Mouse (Mus musculus) neural tube, embryonic 11.5 days (tissue): ENCODE measurements around the gene Ccnb1. TPM values are rescaled to one million over a fixed set of nuclear protein-coding genes. Genes with fewer than 3 reads are reported as not detected.

Experiments used
- ATAC-seq: fragments of 200-750 bp; cut with Nextera tagmentation; 2 replicates; pipeline ENCODE4 v1.8.0; 2017; ENCODE audit warnings: moderate number of reproducible peaks, mild to moderate bottlenecking, moderate TSS enrichment, moderate library complexity; ENCODE audit not compliant: insufficient read depth, low FRiP score, low TSS enrichment
- DNase-seq: peaks from one replicate; pipeline ENCODE4 v3.0.0-alpha.2; 2015; ENCODE audit warnings: low spot score
- H3K27ac ChIP-seq: fragments of 300-500 bp; sonication (generic); 2 replicates; pipeline ENCODE4 v1.5.1; 2014; ENCODE audit warnings: low read depth, mild to moderate bottlenecking, low read length
- H3K27me3 ChIP-seq: fragments of 300-500 bp; sonication (generic); 2 replicates; pipeline ENCODE4 v1.6.1; 2014; ENCODE audit warnings: mild to moderate bottlenecking, low read length, mixed read lengths; ENCODE audit not compliant: control insufficient read depth, insufficient read depth
- H3K36me3 ChIP-seq: fragments of 300-500 bp; sonication (generic); 2 replicates; pipeline ENCODE4 v1.6.1; 2014; ENCODE audit warnings: mild to moderate bottlenecking, low read length, moderate library complexity, mixed read lengths; ENCODE audit not compliant: control insufficient read depth, insufficient read depth
- H3K4me1 ChIP-seq: fragments of 300-500 bp; sonication (generic); 2 replicates; pipeline ENCODE4 v1.6.1; 2014; ENCODE audit warnings: low read length, mixed read lengths; ENCODE audit not compliant: control insufficient read depth, insufficient read depth
- H3K4me2 ChIP-seq: fragments of 300-500 bp; sonication (generic); 2 replicates; pipeline ENCODE4 v1.6.1; 2014; ENCODE audit warnings: low read depth, mild to moderate bottlenecking, moderate library complexity
- H3K4me3 ChIP-seq: fragments of 300-500 bp; sonication (generic); 2 replicates; pipeline ENCODE4 v1.5.1; 2014; ENCODE audit warnings: low read depth, low read length
- H3K9ac ChIP-seq: fragments of 300-500 bp; sonication (generic); 2 replicates; pipeline ENCODE4 v1.6.1; 2014; ENCODE audit warnings: mild to moderate bottlenecking, low read length
- H3K9me3 ChIP-seq: fragments of 300-500 bp; sonication (generic); 2 replicates; pipeline ENCODE4 v1.6.1; 2016; ENCODE audit warnings: low read length; ENCODE audit not compliant: control insufficient read depth
- WGBS: fragments of 180-500 bp; shearing (Covaris S2); extraction: QIAGEN DNeasy Blood & Tissue Kit; methylation state at CpG from one replicate; pipeline ENCODE4 v1.1.7; 2014; 5-methylcytosine and 5-hydroxymethylcytosine counted together
- polyA plus RNA-seq: library from polyadenylated mRNA; unstranded; fragments of >200 nt; fragmentation: Nextera tagmentation; extraction: Ambion mirVana; gene quantifications from 2 replicates; pipeline ENCODE4 v1.2.1, GENCODE M21; 2014

The Ccnb1 gene
- polyA plus RNA-seq, 1 experiment from 2014 or later: 343 TPM

DNA sequence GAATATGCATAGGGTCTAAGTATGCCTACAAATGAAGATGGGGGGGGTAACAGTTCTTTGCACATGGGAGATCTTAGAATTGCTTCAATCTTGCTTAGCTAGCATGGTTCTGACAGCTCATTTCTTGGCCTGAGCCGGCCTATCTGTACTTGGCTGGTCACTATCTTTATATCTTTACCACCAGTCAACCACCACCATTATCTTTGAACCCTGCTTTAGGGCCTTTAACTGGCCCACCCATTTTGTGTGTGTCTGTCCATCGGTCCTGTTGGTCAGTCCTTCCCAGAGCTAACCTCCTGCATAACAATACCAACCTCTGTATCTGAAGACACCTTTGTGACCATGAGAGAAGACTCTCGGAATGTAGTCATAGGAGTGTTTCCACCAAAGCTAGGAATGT is 35.0 kb downstream of the Ccnb1 start:
- Histone ChIP-seq H3K9ac (no peak overlapping the region), H3K27ac (no peak overlapping the region), H3K9me3 (no peaks in the 10 kb centered on the region), H3K4me2 (no peak overlapping the region), H3K27me3 (no peaks in the 10 kb centered on the region), H3K4me3 (no peak overlapping the region), H3K4me1 (no peaks in the 10 kb centered on the region), H3K36me3 (no peaks in the 10 kb centered on the region)
- WGBS: 75% methylated on average over 3 of the region's 3 CpGs
- ATAC-seq (no peak), DNase-seq (no peak)

DNA sequence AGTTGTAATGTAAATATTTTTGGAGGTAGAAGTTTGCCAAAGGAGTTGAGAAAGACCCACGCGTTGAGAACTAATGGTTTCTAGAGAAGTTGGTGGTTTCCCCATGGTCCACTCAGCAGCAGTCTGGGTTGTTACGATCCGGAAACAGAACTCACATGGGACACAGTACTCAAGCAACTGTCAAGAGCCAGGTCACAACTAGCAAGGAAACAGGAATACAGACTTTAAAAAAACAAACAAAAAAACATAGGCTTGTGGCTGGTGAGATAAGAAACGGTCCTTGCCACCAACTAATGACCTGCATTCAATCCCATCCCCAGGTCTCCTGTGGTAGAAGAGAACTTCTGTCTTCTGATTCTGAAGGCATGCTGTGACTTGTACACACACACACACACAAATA is 35.6 kb downstream of the Ccnb1 start:
- Histone ChIP-seq H3K4me2 (no peak overlapping the region), H3K27ac (no peak overlapping the region), H3K9ac (no peak overlapping the region), H3K4me1 (no peaks in the 10 kb centered on the region), H3K27me3 (no peaks in the 10 kb centered on the region), H3K36me3 (no peaks in the 10 kb centered on the region), H3K4me3 (no peak overlapping the region), H3K9me3 (no peaks in the 10 kb centered on the region)
- WGBS: 87% methylated on average over 5 of the region's 5 CpGs
- DNase-seq (no peak), ATAC-seq (no peak)

DNA sequence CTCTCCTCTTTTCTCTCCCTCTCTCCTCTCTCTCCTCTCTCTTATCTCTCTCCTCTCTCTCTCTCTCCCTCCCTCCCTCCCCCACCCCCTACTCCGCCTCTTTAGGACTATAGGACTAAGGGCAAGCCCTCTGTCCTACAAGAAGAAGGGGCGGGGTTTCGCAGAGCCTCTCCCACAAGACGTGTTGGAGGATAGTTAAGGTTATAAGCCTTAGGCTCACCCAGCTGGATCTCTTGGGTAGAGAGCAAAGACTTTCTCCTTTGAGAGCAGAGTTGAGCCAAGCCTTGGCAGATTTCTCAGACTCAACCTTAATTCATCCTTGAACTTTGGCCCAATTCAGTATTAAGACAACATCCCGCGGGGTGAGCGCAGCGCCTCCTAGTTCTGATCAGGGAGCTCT is 37.7 kb downstream of the Ccnb1 start:
- ATAC-seq (no peak), DNase-seq (no peak)
- Histone ChIP-seq H3K27me3 (no peaks in the 10 kb centered on the region), H3K4me3 (no peak overlapping the region), H3K36me3 (no peaks in the 10 kb centered on the region), H3K27ac (no peak overlapping the region), H3K4me2 (no peak overlapping the region), H3K9ac (no peak overlapping the region), H3K9me3 (no peaks in the 10 kb centered on the region), H3K4me1 (no peaks in the 10 kb centered on the region; the same call in 1 of the 2 replicates)
- WGBS: 33% methylated on average over 8 of the region's 8 CpGs

DNA sequence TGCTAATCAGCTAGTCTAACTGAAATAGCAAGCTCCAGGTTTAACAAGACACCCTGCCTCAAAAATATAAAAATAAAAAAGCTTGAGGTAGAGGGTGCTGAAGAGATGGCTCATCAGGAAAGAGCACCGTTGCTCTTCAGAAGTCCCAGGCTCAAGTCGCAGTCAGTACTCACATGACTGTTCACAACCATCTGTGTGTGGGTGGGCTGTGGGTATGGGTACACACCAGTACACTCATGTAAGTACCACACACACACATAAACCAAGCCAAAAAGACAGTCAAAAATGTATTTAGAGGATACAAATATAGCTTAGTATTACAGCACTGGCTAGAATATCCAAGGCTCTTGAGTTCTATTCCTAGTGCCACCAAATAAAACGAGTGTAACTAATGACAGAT is 40.3 kb downstream of the Ccnb1 start:
- Histone ChIP-seq H3K4me3 (no peak overlapping the region), H3K27ac (no peak overlapping the region), H3K9me3 (no peaks in the 10 kb centered on the region), H3K4me2 (no peak overlapping the region), H3K27me3 (no peaks in the 10 kb centered on the region), H3K4me1 (no peaks in the 10 kb centered on the region; the same call in 1 of the 2 replicates), H3K36me3 (no peaks in the 10 kb centered on the region), H3K9ac (no peak overlapping the region)
- no peak for ATAC-seq
- no peak for DNase-seq
- whole genome bisulfite sequencing: 90% methylated on average over 3 of the region's 3 CpGs

DNA sequence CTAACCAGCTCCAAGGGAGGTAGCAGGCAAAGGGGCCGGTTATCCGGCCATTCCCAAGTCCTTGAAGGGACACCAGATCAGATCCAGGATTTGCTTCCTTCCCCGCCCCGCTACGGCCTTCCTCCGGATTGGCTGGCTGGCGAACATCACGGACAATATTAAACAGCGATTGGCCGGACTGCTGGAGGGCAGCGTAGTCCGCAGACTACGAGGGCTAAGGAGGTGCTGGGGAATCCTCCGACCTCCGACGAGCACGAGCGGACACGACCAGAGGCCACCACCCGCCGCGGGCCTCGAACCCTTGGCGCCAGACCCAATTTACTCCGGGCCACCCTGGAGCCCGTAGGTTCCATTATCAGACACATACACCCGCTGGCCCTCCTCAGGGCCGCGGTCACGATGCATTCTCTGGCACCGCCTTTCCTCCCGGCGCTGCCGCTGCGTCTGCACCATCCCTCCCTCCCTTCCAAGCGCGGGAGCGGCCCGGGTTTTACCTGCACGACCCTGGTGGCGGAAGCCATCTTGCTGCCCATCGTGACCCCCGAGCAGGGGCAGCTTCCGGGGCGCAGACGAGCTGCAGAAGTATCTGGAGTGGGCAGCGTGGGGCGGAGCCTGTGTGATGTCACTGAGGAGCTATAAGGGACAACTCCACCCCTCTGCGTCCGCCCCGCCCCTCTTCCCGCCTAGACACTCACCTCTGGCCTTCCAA is 42.2 kb downstream of the Ccnb1 start, which contains the start of gene Mrps36:
Mrps36 (minus strand) TSS at position 624 of the 709 bp plus-strand sequence.
- H3K9me3 ChIP-seq: no peaks in the 10 kb centered on the region
- peak within 1 kb of the TSS; percentile 64 for H3K9ac ChIP-seq
- ATAC-seq: peak; percentile 97
- peak within 1 kb of the TSS; percentile 91 for H3K27ac ChIP-seq
- no peaks in the 10 kb centered on the region for H3K27me3 ChIP-seq
- H3K36me3 ChIP-seq: no peaks in the 10 kb centered on the region
- H3K4me3 ChIP-seq: peak within 1 kb of the TSS; percentile 50
- peak; percentile 93 for DNase-seq
- under 1% methylated on average over 52 of the region's 52 CpGs for WGBS
- peak within 1 kb of the TSS; percentile 51 for H3K4me2 ChIP-seq
- no peaks in the 10 kb centered on the region; the same call in 1 of the 2 replicates for H3K4me1 ChIP-seq

DNA sequence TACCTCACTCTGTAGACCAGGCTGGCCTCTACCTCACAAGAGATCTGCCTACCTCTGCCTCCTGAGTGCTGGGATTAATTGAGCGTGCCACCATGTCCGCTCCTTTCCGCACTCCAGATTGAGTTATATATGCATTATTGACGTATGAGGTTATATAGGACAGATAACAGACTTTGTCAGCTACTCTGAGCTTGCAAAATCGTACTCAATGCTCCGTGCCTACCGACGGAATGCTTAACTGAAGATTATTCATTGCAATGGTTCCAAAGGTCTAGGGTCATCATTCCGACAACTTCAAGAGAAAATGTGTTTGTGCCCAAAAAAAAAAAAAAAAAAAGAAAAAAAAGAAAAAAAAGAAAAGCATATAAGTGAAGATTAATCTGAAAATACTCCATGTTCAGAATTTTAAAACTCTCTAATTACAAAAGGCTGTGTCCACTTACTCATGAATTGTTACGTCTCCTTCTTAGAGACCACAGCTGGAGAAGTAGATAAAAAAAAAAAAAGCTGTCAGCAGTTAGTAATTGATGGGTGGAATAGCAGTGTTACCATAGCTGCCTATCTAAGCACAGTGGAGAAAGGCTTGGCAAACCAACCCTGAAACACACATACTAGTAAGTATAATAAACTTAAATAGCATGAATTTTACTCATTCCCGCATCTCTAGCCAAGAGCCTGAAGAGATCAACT is 42.9 kb downstream of the Ccnb1 start:
- DNase-seq (no peak), ATAC-seq (peak; percentile 60)
- H3K4me2 ChIP-seq: peak overlapping the region; percentile 51
- no peaks in the 10 kb centered on the region; the same call in 1 of the 2 replicates for H3K4me1 ChIP-seq
- H3K27ac ChIP-seq: peak overlapping the region; percentile 39; the same call in 1 of the 2 replicates
- H3K9ac ChIP-seq: peak overlapping the region; percentile 64
- H3K9me3 ChIP-seq: no peaks in the 10 kb centered on the region
- H3K36me3 ChIP-seq: no peaks in the 10 kb centered on the region
- peak overlapping the region; percentile 50 for H3K4me3 ChIP-seq
- no peaks in the 10 kb centered on the region for H3K27me3 ChIP-seq
- 67% methylated on average over 11 of the region's 11 CpGs for WGBS

DNA sequence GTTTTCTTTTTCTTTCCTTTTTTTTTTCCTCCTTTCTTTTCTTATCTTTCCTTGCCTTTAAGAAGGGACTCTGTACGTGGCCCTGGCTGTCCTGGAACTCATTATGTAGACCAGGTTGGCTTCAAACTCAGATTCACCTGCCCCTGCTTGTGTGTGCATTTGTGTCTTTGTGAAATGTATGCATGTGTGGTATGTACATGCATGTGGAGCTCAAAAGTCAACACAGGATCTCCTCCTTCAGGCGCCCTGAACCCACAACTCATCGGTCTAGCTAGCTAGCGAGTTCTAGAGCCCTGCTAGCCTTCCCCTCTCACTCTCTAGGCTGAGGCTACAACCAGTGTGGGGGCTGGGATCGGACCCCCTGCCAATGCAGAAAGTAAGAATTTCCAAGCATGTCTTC is 43.5 kb downstream of the Ccnb1 start:
- ATAC-seq: no peak
- WGBS: 91% methylated on average over 5 of the region's 5 CpGs
- Histone ChIP-seq H3K4me1 (no peaks in the 10 kb centered on the region; the same call in 1 of the 2 replicates), H3K4me3 (no peak overlapping the region), H3K9ac (no peak overlapping the region), H3K27ac (no peak overlapping the region), H3K9me3 (no peaks in the 10 kb centered on the region), H3K27me3 (no peaks in the 10 kb centered on the region), H3K36me3 (no peaks in the 10 kb centered on the region), H3K4me2 (no peak overlapping the region)
- DNase-seq: no peak

DNA sequence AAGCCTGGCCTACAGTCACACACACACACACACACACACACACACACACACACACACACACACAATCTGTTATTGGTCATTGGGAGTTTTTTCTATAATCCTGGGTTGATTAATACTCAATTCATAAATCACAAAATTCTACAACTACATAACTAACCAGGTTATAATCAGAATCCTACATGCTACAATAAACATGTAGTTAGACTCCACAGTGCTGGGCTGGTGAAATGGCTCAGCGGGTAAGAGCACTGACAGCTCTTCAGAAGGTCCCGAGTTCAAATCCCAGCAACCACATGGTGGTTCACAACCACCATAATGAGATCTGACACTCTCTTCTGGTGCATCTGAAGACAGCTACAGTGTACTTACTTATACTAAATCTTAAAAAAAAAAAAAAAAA is 53.6 kb downstream of the Ccnb1 start:
- Histone ChIP-seq H3K4me3 (no peak overlapping the region), H3K4me1 (no peaks in the 10 kb centered on the region), H3K27ac (no peak overlapping the region), H3K27me3 (no peaks in the 10 kb centered on the region), H3K9me3 (no peaks in the 10 kb centered on the region), H3K4me2 (no peak overlapping the region), H3K36me3 (peaks cover 4% of the 10 kb centered on the region; the same call in 1 of the 2 replicates), H3K9ac (no peak overlapping the region)
- no peak for DNase-seq
- ATAC-seq: no peak
- WGBS: 88% methylated on average over 2 of the region's 2 CpGs
